Mouse (Mus musculus): ENCODE measurements around the gene Lrg1.

GRCm38 (mm10) chr17:56128246-56128645 is 6.4 kb upstream of the Lrg1 start:
- TF ChIP-seq CTCF (IDR thresholded peaks at IDR 0.05; ENCODE audit: extremely low read depth, insufficient read depth, low read length): no peak
- TF ChIP-seq POLR2A (IDR thresholded peaks at IDR 0.05; ENCODE audit: extremely low read depth, insufficient read depth, low read length): no peak
